Mouse (Mus musculus): ENCODE measurements around the gene Gpr19.

Gene Gpr19

GRCm38 (mm10) chr6:134898095-134898965, at the start of gene Gpr19:
Gpr19 (minus strand) TSS chr6:134898578.
- peak; percentile 93 for DNase-seq

- peak; percentile 77 for DNase-seq
Measured at GRCm38 (mm10) chr6:134947311-134948087, 49.1 kb upstream of the Gpr19 start.

- no peak for DNase-seq
Measured at GRCm38 (mm10) chr6:134946858-134947257, 48.5 kb upstream of the Gpr19 start.

GRCm38 (mm10) chr6:134946054-134946453, 47.7 kb upstream of the Gpr19 start:
- no peak for DNase-seq

- no peak for DNase-seq
Measured at GRCm38 (mm10) chr6:134943759-134944407, 45.5 kb upstream of the Gpr19 start.

GRCm38 (mm10) chr6:134939781-134940180, 41.4 kb upstream of the Gpr19 start:
- no peak for DNase-seq

GRCm38 (mm10) chr6:134934305-134934704, 35.9 kb upstream of the Gpr19 start:
- no peak for DNase-seq

- DNase-seq, result no peak
Measured at GRCm38 (mm10) chr6:134933207-134933558, 34.8 kb upstream of the Gpr19 start.

GRCm38 (mm10) chr6:134932486-134933206, 34.3 kb upstream of the Gpr19 start:
- DNase-seq, result no peak

- DNase-seq, result no peak
Measured at GRCm38 (mm10) chr6:134931146-134931545, 32.8 kb upstream of the Gpr19 start.

- DNase-seq, result no peak
Measured at GRCm38 (mm10) chr6:134930383-134930782, 32.0 kb upstream of the Gpr19 start.

GRCm38 (mm10) chr6:134929926-134930325, 31.5 kb upstream of the Gpr19 start:
- DNase-seq, result no peak

- DNase-seq, result no peak
Measured at GRCm38 (mm10) chr6:134928889-134929310, 30.5 kb upstream of the Gpr19 start.

GRCm38 (mm10) chr6:134928096-134928888, 29.9 kb upstream of the Gpr19 start:
- peak; percentile 80 for DNase-seq

GRCm38 (mm10) chr6:134927595-134928095, 29.3 kb upstream of the Gpr19 start:
- peak; percentile 28 for DNase-seq

GRCm38 (mm10) chr6:134926803-134927594, 28.6 kb upstream of the Gpr19 start:
- peak; percentile 73 for DNase-seq

GRCm38 (mm10) chr6:134926338-134926705, 27.9 kb upstream of the Gpr19 start:
- DNase-seq, result no peak

- no peak for DNase-seq
Measured at GRCm38 (mm10) chr6:134925673-134926337, 27.4 kb upstream of the Gpr19 start.

- no peak for DNase-seq
Measured at GRCm38 (mm10) chr6:134924262-134924661, 25.9 kb upstream of the Gpr19 start.

- no peak for DNase-seq
Measured at GRCm38 (mm10) chr6:134923670-134924069, 25.3 kb upstream of the Gpr19 start.
